Mouse (Mus musculus): ENCODE data around the gene Atg13. TPM values are rescaled to one million over a fixed set of nuclear protein-coding genes. Genes with fewer than 3 reads are reported as not detected.

Gene Atg13
- polyA plus RNA-seq, 1 experiment from 2014 or later: 38.6 TPM

DNA sequence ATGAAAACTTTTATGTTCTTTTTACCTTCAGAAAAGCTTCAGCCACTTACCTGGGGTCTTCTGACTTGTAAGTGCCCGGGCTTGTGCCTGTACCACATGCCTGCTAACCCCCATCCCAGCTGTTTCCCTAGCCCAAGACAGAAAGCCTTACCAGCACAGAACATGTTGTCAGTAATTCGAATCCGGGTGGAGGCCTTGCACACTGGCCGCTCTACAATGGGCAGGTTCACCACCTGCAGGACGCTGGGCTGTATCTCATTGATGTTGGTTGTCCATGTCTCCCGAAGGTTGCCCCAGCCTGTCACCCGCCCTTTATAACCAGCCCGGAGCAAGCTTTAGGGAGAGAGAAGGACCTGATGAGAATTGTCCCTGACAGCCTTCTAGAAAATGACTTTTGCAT lies 82.2 kb downstream of the Atg13 start:
- no peak overlapping the region for H3K9ac ChIP-seq (replicated peaks)
- WGBS: 90% methylated on average over 8 of the region's 8 CpGs
- H3K4me3 ChIP-seq (replicated peaks): no peak overlapping the region
- H3K27me3 ChIP-seq: no peaks in the 10 kb centered on the region
- no peak for ATAC-seq
- H3K27ac ChIP-seq: no peak overlapping the region
- peaks cover 12% of the 10 kb centered on the region for H3K36me3 ChIP-seq
- no peaks in the 10 kb centered on the region for H3K9me3 ChIP-seq
- no peaks in the 10 kb centered on the region for H3K4me1 ChIP-seq (replicated peaks)
- H3K4me2 ChIP-seq (replicated peaks): no peak overlapping the region

GRCm38 (mm10) chr2:91627486-91627885 lies 82.9 kb downstream of the Atg13 start:
- H3K4me3 ChIP-seq (replicated peaks): no peak overlapping the region
- WGBS: 78% methylated on average over 5 of the region's 5 CpGs
- no peak overlapping the region for H3K4me2 ChIP-seq (replicated peaks)
- no peak overlapping the region for H3K27ac ChIP-seq
- no peaks in the 10 kb centered on the region for H3K9me3 ChIP-seq
- H3K4me1 ChIP-seq (replicated peaks): no peaks in the 10 kb centered on the region
- no peak for ATAC-seq
- H3K27me3 ChIP-seq: no peaks in the 10 kb centered on the region
- H3K9ac ChIP-seq (replicated peaks): no peak overlapping the region
- H3K36me3 ChIP-seq: peaks cover 16% of the 10 kb centered on the region

Other genes with a start within 250 kb of the Atg13 start
- gene Ckap5, start 183.8 kb downstream of the Atg13 start, polyA plus RNA-seq (2015; fragmentation: Nextera tagmentation; extraction: Ambion mirVana): 149 and 153 TPM in 2 replicates
- gene F2, start 74.2 kb downstream of the Atg13 start, polyA plus RNA-seq (2015; fragmentation: Nextera tagmentation; extraction: Ambion mirVana): 0.32 TPM in 1 of 2 replicates, not detected in the other
- gene Zfp408, start 60.8 kb downstream of the Atg13 start, polyA plus RNA-seq (2015; fragmentation: Nextera tagmentation; extraction: Ambion mirVana): 14.0 and 14.6 TPM in 2 replicates
- gene Arhgap1, start 60.7 kb downstream of the Atg13 start, polyA plus RNA-seq (2015; fragmentation: Nextera tagmentation; extraction: Ambion mirVana): 89.0 and 90.4 TPM in 2 replicates
- gene Harbi1, start 276 bp upstream of the Atg13 start, polyA plus RNA-seq (2015; fragmentation: Nextera tagmentation; extraction: Ambion mirVana): 25.0 and 26.2 TPM in 2 replicates
- gene Ambra1, start 19.6 kb upstream of the Atg13 start, polyA plus RNA-seq (2015; fragmentation: Nextera tagmentation; extraction: Ambion mirVana): 23.7 and 26.2 TPM in 2 replicates
- 0.36 and 0.54 TPM in 2 replicates for gene Chrm4, start 216.7 kb upstream of the Atg13 start, polyA plus RNA-seq (2015; fragmentation: Nextera tagmentation; extraction: Ambion mirVana)
- gene Mdk, start 221.7 kb upstream of the Atg13 start, polyA plus RNA-seq (2015; fragmentation: Nextera tagmentation; extraction: Ambion mirVana): 322 and 354 TPM in 2 replicates
- gene Gm9821, start 235.1 kb upstream of the Atg13 start, polyA plus RNA-seq (2015; fragmentation: Nextera tagmentation; extraction: Ambion mirVana): 0.38 TPM in 1 of 2 replicates, not detected in the other